Mouse (Mus musculus): ENCODE measurements at regions not wholly inside any gene's neighbourhood (a gene's known extent, or its start where the extent isn't known, plus 50 kb on each side); places are given as distances from the start of the nearest gene placed in this dataset.

DNA sequence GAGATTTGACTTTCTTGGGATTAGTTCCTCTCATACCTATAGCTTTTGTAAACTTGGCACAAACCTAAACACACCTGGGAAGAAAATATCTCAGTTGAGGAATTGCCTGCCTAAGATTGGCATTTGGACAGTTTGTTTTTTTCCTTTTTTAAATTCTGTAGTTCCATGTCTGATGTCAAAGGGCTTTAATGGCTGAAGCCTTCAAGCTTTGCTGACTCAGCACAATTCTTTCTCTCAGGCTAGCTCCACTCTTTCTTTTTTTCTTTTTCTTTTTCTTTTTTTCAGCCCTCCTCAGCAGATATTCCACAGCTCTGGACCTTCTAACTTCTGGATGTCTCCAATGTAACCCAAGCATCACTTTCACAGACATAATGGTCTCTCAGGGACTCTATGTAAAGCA, 330.4 kb upstream of the Ptger4 start:
- TF ChIP-seq GATA1 (IDR thresholded peaks at IDR 0.05; ENCODE audit: borderline replicate concordance, low read length): no peak
- no peak for TF ChIP-seq FLI1 (IDR thresholded peaks at IDR 0.05; ENCODE audit: low read length)

All from megakaryocyte, embryonic 14.5 days (primary cell).